Mouse (Mus musculus) Patski (cell line): ENCODE measurements around the gene Meis2. TPM values are rescaled to one million over a fixed set of nuclear protein-coding genes. Genes with fewer than 3 reads are reported as not detected.

Experiments
- ATAC-seq: fragments of 100-300 bp; one replicate; pipeline ENCODE4 v1.8.0; 2021
- CTCF ChIA-PET: fragments of 350-600 bp; sonication (Branson Sonifier 250); formaldehyde crosslinking; loops from one replicate; lab custom pipeline; 2022; ENCODE audit warnings: inconsistent platforms; lab: Charles Lee
- POLR2A ChIA-PET: fragments of 350-600 bp; sonication (Branson Sonifier 250); formaldehyde crosslinking; loops from one replicate; lab custom pipeline; 2022; ENCODE audit warnings: antibody characterized with exemption, inconsistent platforms; lab: Charles Lee
- DNase-seq: peaks from one replicate; pipeline ENCODE4 v3.0.0-alpha.2; 2011; ENCODE audit warnings: low read depth, low spot score
- H3K27me3 ChIP-seq: fragments of 371-371 bp; one replicate; pipeline ENCODE4 v1.5.1; 2021
- CTCF ChIP-seq: fragments of 100-300 bp; IDR thresholded peaks from one replicate; pipeline ENCODE4 v1.5.1; 2021
- in situ Hi-C: fragments of 300-500 bp; cut with MboI; formaldehyde crosslinking; loops from 3 replicates; pipeline ENCODE4 v1.11.1; 2018; ENCODE audit warnings: low pct_unique_long_range_greater_than_20kb, mixed read lengths
- polyA plus RNA-seq: library from polyadenylated mRNA; unstranded; gene quantifications from one replicate; pipeline ENCODE4 v1.2.3, GENCODE M21; 2021

Gene Meis2
- polyA plus RNA-seq, 1 experiment from 2014 or later = 52.9 TPM

- ChIA-PET POLR2A (no interaction called here), CTCF (no interaction called here)
- in situ Hi-C loops = no loop called here
- H3K27me3 ChIP-seq = no peaks in the 10 kb centered on the region
- no peak for ATAC-seq
- TF ChIP-seq CTCF = no peak
- no peak for DNase-seq
Observed at GRCm38 (mm10) chr2:115918561-115918960, 147.1 kb downstream of the Meis2 start.

GRCm38 (mm10) chr2:115914539-115914938, 151.1 kb downstream of the Meis2 start:
- CTCF ChIA-PET = no interaction called here
- no peak for TF ChIP-seq CTCF
- POLR2A ChIA-PET = interaction anchor here (0.6 kb wide), 1 partner anchor 1270 kb away, joined by 3 read pairs; no protein-coding TSS in a partner anchor
- ATAC-seq (no peak), DNase-seq (no peak)
- no peaks in the 10 kb centered on the region for H3K27me3 ChIP-seq
- in situ Hi-C loops = no loop called here

GRCm38 (mm10) chr2:115912948-115913529, 152.6 kb downstream of the Meis2 start:
- ChIA-PET POLR2A (interaction anchor here (0.6 to 1.3 kb wide), 2 partner anchors 18 to 1295 kb away, joined by 3 read pairs; no protein-coding TSS in a partner anchor), CTCF (interaction anchor here (0.8 kb wide), 1 partner anchor 26 kb away, joined by 3 read pairs; no protein-coding TSS in a partner anchor)
- no peaks in the 10 kb centered on the region for H3K27me3 ChIP-seq
- in situ Hi-C loops = no loop called here
- TF ChIP-seq CTCF = no peak
- DNase-seq (no peak), ATAC-seq (no peak)

GRCm38 (mm10) chr2:115911913-115912642, 153.6 kb downstream of the Meis2 start:
- POLR2A ChIA-PET = interaction anchor here (0.6 to 1.3 kb wide), 2 partner anchors 19 to 1296 kb away, joined by 3 read pairs; no protein-coding TSS in a partner anchor
- ATAC-seq (no peak), DNase-seq (no peak)
- in situ Hi-C loops = no loop called here
- CTCF ChIA-PET = interaction anchor here (0.8 to 1.1 kb wide), 2 partner anchors 23 to 27 kb away, joined by 3 read pairs; no protein-coding TSS in a partner anchor
- TF ChIP-seq CTCF = no peak
- no peaks in the 10 kb centered on the region for H3K27me3 ChIP-seq

GRCm38 (mm10) chr2:115910217-115910616, 155.4 kb downstream of the Meis2 start:
- no peak for TF ChIP-seq CTCF
- DNase-seq (no peak), ATAC-seq (no peak)
- no peaks in the 10 kb centered on the region for H3K27me3 ChIP-seq
- POLR2A ChIA-PET = interaction anchor here (1.1 kb wide), 1 partner anchor 10 kb away, joined by 3 read pairs; no protein-coding TSS in a partner anchor
- in situ Hi-C loops = no loop called here
- CTCF ChIA-PET = no interaction called here

- ChIA-PET POLR2A (no interaction called here), CTCF (interaction anchor here (1.4 kb wide), 1 partner anchor 9 kb away, joined by 4 read pairs; no protein-coding TSS in a partner anchor)
- no peak for ATAC-seq
- no peaks in the 10 kb centered on the region for H3K27me3 ChIP-seq
- no peak for DNase-seq
- no peak for TF ChIP-seq CTCF
- in situ Hi-C loops = no loop called here
Observed at GRCm38 (mm10) chr2:115901007-115901406, 164.6 kb downstream of the Meis2 start.

GRCm38 (mm10) chr2:115897559-115897958, 168.1 kb downstream of the Meis2 start:
- H3K27me3 ChIP-seq = no peaks in the 10 kb centered on the region
- DNase-seq = no peak
- ChIA-PET CTCF (interaction anchor here (1.2 kb wide), 1 partner anchor 160 kb away, joined by 3 read pairs; no protein-coding TSS in a partner anchor), POLR2A (interaction anchor here (0.6 kb wide), 1 partner anchor 21 kb away, joined by 6 read pairs; no protein-coding TSS in a partner anchor)
- no peak for ATAC-seq
- no peak for TF ChIP-seq CTCF
- in situ Hi-C loops = no loop called here

- DNase-seq (no peak), ATAC-seq (no peak)
- no peaks in the 10 kb centered on the region for H3K27me3 ChIP-seq
- no peak for TF ChIP-seq CTCF
- ChIA-PET CTCF (interaction anchor here (1.2 kb wide), 1 partner anchor 160 kb away, joined by 3 read pairs; no protein-coding TSS in a partner anchor), POLR2A (no interaction called here)
- in situ Hi-C loops = no loop called here
Observed at GRCm38 (mm10) chr2:115897001-115897400, 168.6 kb downstream of the Meis2 start.

- in situ Hi-C loops = no loop called here
- POLR2A ChIA-PET = no interaction called here
- DNase-seq (no peak), ATAC-seq (no peak)
- no peaks in the 10 kb centered on the region for H3K27me3 ChIP-seq
- no peak for TF ChIP-seq CTCF
- CTCF ChIA-PET = no interaction called here
Observed at GRCm38 (mm10) chr2:115895717-115896116, 169.9 kb downstream of the Meis2 start.

- DNase-seq = no peak
- H3K27me3 ChIP-seq = no peaks in the 10 kb centered on the region
- CTCF ChIA-PET = no interaction called here
- POLR2A ChIA-PET = interaction anchor here (0.7 kb wide), 1 partner anchor 19 kb away, joined by 3 read pairs; no protein-coding TSS in a partner anchor
- TF ChIP-seq CTCF = no peak
- no peak for ATAC-seq
- in situ Hi-C loops = no loop called here
Observed at GRCm38 (mm10) chr2:115895256-115895655, 170.4 kb downstream of the Meis2 start.

- ATAC-seq (no peak), DNase-seq (no peak)
- ChIA-PET CTCF (interaction anchor here (1.4 kb wide), 1 partner anchor 9 kb away, joined by 4 read pairs; no protein-coding TSS in a partner anchor), POLR2A (interaction anchor here (1.2 kb wide), 1 partner anchor 16 kb away, joined by 3 read pairs; no protein-coding TSS in a partner anchor)
- TF ChIP-seq CTCF = no peak
- in situ Hi-C loops = no loop called here
- no peaks in the 10 kb centered on the region for H3K27me3 ChIP-seq
Observed at GRCm38 (mm10) chr2:115893113-115893512, 172.5 kb downstream of the Meis2 start.
